Mouse (Mus musculus) urinary bladder, postnatal 0 days (tissue): ENCODE data around the gene Prodh2. TPM values are rescaled to one million over a fixed set of nuclear protein-coding genes. Genes with fewer than 3 reads are reported as not detected.

Source experiments
- microRNA-seq: library from miRNA; unstranded; fragments of <30 nt; microRNA quantifications from one replicate; pipeline ENCODE4, GENCODE M21; 2016
- polyA plus RNA-seq: library from polyadenylated mRNA; unstranded; fragments of >200 nt; fragmentation: Nextera tagmentation; extraction: Ambion mirVana; gene quantifications from 2 replicates; pipeline ENCODE4 v1.2.1, GENCODE M21; 2015

The Prodh2 gene
- polyA plus RNA-seq = 0.21 and 0.36 TPM in 2 replicates

DNA sequence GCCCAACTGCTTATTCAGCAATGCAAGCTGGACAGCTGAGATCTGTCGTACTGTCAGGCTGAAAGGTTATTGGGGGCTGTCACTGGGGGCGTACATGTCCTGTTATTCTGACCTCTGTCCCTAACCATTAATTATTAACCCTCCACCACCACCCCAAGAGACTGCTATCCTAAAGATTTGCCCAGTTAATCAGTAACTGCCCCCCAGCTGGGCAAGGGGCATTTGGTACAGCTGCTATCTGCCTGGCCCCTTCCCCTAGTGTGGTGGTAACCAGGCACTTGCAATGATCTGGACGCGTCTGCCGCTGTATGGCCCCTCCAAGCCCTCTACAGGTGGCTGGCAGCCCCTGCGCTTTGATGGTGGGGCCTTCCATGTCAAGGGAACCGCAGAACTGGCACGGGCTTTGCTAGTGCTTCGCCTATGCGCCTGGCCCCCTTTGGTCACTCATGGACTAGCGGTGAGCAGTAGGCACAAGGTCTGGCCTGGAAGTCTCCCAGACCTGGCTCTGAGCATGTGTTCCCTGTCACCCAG lies at the start of gene Prodh2:
Gene Prodh2, plus strand, starts transcription at position 222 of the 531 bp plus-strand sequence.

DNA sequence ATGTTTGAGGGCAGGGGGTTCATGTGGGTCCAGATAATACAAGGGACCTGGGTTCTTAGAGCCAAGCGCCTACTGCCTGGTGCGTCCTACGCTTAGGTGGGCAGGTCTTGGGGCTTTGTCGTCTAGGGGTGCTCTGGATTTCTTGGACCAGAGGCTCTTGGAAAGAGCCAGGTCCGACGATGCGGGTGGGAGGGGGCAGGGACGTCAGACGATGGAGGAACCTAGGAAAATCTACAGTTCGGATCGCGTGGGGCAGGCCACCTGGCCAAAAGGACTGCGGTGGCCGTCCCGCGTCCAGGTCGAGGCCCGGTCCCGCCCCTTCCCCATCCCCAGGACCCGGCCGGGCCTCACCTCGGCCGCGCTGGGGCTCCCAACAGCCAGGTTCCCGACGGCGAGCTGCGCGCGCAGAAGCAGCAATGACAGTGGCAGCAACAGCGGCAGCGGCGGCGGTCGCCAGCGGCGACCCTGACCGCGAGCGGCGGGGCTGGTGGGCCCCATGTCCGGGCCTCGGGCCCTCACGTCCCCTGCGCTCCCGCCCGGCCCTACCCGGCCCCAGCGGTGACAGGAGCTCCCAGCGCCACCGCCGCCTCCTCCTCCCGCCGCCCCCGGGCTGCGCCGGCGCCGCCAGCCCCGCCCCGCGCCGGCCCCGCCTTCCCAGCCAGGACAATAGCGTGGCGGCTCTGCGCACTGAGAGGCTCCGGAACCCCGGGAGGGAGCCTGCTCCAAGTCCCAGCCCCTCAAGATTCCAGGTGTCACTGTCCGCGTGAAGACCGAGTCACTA lies 48.3 kb upstream of the Prodh2 start, which contains the start of gene Aplp1:
Gene Aplp1, minus strand, starts transcription at position 565 of the 781 bp plus-strand sequence.

DNA sequence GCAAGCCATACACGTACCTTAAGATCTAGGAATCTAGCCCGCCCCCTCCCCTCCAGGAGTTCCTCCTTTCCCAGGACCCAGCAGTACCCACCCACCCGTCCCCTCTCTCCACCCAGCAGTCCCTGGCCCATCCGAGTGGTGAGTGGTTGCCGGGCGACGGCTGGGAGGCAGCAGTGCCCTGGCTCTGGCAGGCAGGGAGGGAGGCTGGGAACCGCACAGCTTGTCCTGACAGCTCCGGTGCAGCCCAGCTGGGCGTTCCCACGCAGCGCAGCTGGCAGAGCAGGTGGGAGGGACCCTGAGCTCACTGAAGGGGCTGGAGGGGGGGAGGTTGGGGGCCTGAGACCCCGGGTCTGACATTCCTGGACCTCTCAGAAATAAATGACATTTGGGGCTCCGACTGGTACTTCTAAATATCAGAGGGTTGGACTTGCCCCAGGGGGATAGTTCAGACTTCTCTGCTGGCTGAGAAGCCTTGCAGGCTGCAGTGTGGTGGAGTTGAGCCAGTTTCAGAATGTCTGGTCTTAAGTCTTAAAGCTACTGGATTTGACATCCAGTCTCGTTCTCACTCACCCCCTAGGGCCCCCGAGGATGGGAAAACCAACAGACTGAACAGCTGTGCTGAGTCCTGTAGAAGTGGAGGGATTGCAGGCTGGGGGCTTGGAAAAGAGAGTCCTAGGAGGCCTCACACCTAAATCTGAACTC lies 35.6 kb upstream of the Prodh2 start, which contains the start of the genes Kirrel2 and Nphs1:
Gene Kirrel2, minus strand, starts transcription at position 62 of the 702 bp plus-strand sequence.
Gene Nphs1, plus strand, starts transcription at position 687 of the 702 bp plus-strand sequence.

DNA sequence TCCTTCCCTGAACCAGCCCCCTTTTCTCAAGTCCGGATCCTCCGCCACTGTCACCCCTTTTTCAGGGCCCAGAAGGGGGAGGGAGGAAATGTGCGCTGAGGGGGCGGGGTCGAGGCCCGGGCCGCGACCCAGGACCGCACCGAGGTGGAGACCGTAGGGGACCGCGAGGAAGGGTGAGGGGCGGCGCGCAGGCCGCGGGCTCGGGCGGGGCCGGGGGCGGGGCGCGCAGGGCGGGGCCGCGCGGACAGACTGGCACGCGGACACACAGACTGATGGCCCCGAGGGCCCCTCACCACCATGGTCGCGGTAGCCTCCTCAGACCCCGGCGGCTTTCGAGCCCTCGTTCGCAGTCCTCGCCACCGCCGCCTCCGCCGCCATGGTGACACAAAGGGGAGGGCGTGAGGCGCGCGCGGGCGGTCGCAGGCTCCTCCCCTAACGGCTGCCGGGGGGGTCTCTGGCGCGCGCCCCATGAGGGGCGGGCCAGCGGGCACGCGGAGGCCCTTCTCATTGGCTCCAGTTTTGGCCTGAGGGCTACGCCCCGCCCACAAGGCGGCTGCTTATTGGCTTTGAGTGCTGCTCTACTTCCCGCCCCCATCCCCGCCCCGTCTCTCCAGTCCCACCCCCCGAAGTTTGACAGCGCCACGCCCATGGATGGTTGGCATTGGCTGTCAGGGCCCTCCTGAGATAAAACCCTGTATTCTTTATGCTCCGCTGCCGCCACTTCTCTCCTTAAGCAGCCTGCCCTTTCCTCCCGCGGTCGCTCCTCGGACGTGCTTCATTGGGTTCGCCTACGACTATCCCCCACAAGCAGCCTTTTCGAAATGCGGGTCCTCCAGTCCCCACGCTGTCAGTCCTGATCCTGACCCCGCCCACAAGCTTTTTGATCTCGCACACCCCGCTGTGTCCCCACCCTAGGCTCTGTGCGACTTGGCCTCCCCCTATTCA lies 41.5 kb downstream of the Prodh2 start, which contains the start of gene Arhgap33:
Gene Arhgap33, minus strand, starts transcription at position 428 of the 945 bp plus-strand sequence.

DNA sequence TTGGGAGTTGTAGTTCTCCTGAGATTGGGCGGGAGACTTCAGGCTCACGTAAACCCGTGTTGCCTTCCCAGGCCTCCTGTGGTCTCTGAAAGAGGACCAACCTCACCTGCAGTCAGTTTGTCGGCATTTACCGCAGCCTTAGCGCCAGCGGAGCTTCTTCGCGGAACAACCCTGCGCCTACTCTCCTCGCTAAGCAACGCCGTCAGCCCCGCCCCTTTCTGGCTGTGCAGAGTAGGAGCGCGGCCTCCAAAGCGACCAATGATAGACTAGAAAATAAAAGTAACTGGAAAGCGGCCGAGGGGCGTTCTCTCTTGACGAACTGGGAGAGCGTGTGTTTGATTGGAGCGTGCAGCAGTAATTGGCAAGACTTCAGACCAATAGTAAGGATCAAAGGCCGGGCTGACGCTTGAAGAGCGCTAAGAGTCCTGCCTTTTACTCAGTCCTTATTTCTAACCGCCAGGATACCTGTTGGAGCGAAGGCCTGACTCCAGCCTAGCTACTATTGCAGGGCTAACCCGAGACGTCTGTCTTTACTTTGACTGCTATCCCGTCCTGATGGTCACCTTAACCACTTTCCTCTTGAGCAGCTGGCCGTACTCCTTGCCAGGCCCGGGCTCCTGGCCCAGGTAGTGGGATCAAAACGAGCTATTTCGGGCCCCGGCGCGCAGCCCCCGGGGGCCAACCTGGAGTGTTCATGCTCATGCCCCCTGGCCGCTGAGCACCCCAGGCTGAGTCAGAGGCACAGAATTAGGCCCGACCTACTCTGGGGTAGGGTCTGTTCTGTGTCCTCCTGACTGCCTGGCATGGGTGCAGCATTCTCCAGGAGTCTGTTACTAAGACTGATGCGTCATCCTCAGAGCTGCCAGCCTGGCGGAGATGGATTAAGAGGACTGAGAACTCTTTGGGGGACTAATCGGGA lies 58.9 kb downstream of the Prodh2 start, which contains the start of the genes Hspb6 and Proser3:
Gene Hspb6, plus strand, starts transcription at position 77 of the 919 bp plus-strand sequence.
Gene Proser3, minus strand, starts transcription at position 198 of the 919 bp plus-strand sequence.

DNA sequence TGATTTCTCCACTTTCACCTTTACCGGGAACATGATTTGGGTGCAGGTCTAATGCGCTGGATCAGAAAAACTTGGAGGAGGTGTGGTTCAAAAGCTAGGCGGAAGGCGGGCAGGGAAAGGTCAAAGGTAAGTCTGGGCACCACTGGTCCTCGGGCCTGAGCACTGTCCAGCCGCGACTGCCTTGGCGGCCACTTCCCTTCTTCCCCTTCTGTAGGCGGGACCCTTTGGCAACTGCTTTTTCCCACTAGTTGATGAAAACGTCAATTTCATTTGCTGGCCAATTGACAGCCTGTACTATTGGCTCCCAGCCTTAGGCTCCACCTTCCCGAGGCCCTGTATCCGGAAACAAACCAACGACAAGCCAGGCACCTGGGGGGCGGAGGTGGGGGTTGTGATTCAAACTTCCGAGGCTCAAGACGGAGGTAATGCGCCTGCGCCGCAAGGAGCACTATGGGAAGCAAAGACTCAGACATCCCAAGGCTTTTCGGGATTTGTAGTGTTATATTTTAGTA lies 66.1 kb downstream of the Prodh2 start, which contains the start of gene Lin37:
Gene Lin37, minus strand, starts transcription at position 396 of the 512 bp plus-strand sequence.

Small RNAs within 50 kb of the gene (microRNA-seq; reads per million reads assigned to microRNA genes)
- gene Gm38670 = 4.0 reads per million, percentile 6 among the genes with 10 or more reads in this experiment

Other genes starting within 250 kb of the Prodh2 start
- 0.35 and 0.42 TPM in 2 replicates for gene Thap8, start 213.5 kb upstream of the Prodh2 start, polyA plus RNA-seq
- 1.8 and 3.0 TPM in 2 replicates for gene Wdr62, start 213.2 kb upstream of the Prodh2 start, polyA plus RNA-seq
- gene Clip3, start 201.9 kb upstream of the Prodh2 start, polyA plus RNA-seq = 13.0 and 13.9 TPM in 2 replicates
- gene Alkbh6, start 184.9 kb upstream of the Prodh2 start, polyA plus RNA-seq = 44.3 and 50.6 TPM in 2 replicates
- gene Syne4, start 178.8 kb upstream of the Prodh2 start, polyA plus RNA-seq = 3.8 and 4.1 TPM in 2 replicates
- gene E130208F15Rik, start 171.9 kb upstream of the Prodh2 start, polyA plus RNA-seq = not detected in 2 replicates
- 15.7 and 16.6 TPM in 2 replicates for gene Sdhaf1, start 169.7 kb upstream of the Prodh2 start, polyA plus RNA-seq
- gene Lrfn3, start 130.8 kb upstream of the Prodh2 start, polyA plus RNA-seq = 2.8 and 3.7 TPM in 2 replicates
- 74.3 and 230 TPM in 2 replicates for gene Tyrobp, start 79.9 kb upstream of the Prodh2 start, polyA plus RNA-seq
- 2.4 and 10.2 TPM in 2 replicates for gene Hcst, start 73.8 kb upstream of the Prodh2 start, polyA plus RNA-seq
- gene Nfkbid, start 71.9 kb upstream of the Prodh2 start, polyA plus RNA-seq = 0.84 and 1.4 TPM in 2 replicates
- 8.7 and 9.1 TPM in 2 replicates for gene Aplp1, start 48.1 kb upstream of the Prodh2 start, polyA plus RNA-seq
- not detected in 2 replicates for gene Kirrel2, start 35.9 kb upstream of the Prodh2 start, polyA plus RNA-seq
- 0.12 TPM in 1 of 2 replicates, not detected in the other for gene Nphs1, start 35.3 kb upstream of the Prodh2 start, polyA plus RNA-seq
- 2.5 and 2.6 TPM in 2 replicates for gene Arhgap33, start 41.4 kb downstream of the Prodh2 start, polyA plus RNA-seq
- gene Hspb6, start 58.6 kb downstream of the Prodh2 start, polyA plus RNA-seq = 391 and 404 TPM in 2 replicates
- 3.2 and 3.9 TPM in 2 replicates for gene Proser3, start 58.7 kb downstream of the Prodh2 start, polyA plus RNA-seq
- gene Lin37, start 66.2 kb downstream of the Prodh2 start, polyA plus RNA-seq = 21.1 and 25.6 TPM in 2 replicates
- gene U2af1l4, start 69.7 kb downstream of the Prodh2 start, polyA plus RNA-seq = 69.5 and 73.2 TPM in 2 replicates
- gene Gm49396, start 69.7 kb downstream of the Prodh2 start, polyA plus RNA-seq = 2.7 and 2.8 TPM in 2 replicates
- gene Psenen, start 70.0 kb downstream of the Prodh2 start, polyA plus RNA-seq = 114 and 127 TPM in 2 replicates
- gene Igflr1, start 71.8 kb downstream of the Prodh2 start, polyA plus RNA-seq = 1.1 and 1.6 TPM in 2 replicates
- gene Kmt2b, start 95.1 kb downstream of the Prodh2 start, polyA plus RNA-seq = 4.8 TPM in 2 replicates
- gene Zbtb32, start 105.3 kb downstream of the Prodh2 start, polyA plus RNA-seq = 2.4 and 3.5 TPM in 2 replicates
- gene Upk1a, start 119.2 kb downstream of the Prodh2 start, polyA plus RNA-seq = 1,486 and 1,535 TPM in 2 replicates
- gene Cox6b1, start 132.5 kb downstream of the Prodh2 start, polyA plus RNA-seq = 1,042 and 1,083 TPM in 2 replicates
- gene Etv2, start 142.2 kb downstream of the Prodh2 start, polyA plus RNA-seq = not detected in 2 replicates
- gene Rbm42, start 156.7 kb downstream of the Prodh2 start, polyA plus RNA-seq = 87.7 and 91.8 TPM in 2 replicates
- 10.3 and 11.1 TPM in 2 replicates for gene Haus5, start 171.4 kb downstream of the Prodh2 start, polyA plus RNA-seq
- not detected in 2 replicates for gene Pmis2, start 178.0 kb downstream of the Prodh2 start, polyA plus RNA-seq
- gene 2200002J24Rik, start 205.3 kb downstream of the Prodh2 start, polyA plus RNA-seq = 0.39 TPM in 1 of 2 replicates, not detected in the other
- gene Atp4a, start 218.6 kb downstream of the Prodh2 start, polyA plus RNA-seq = 0.13 and 0.69 TPM in 2 replicates
- 155 and 184 TPM in 2 replicates for gene Tmem147, start 235.9 kb downstream of the Prodh2 start, polyA plus RNA-seq